Mouse (Mus musculus) embryo, embryonic 9.5 days (tissue): ENCODE measurements around the gene Dmtf1.
"Not testable (repeated sequence)": the region's sequence is repeated elsewhere in the genome, so short reads cannot be mapped to it uniquely, and the experiment has no call there.

ENCODE experiments used
- DNase-seq: peaks from one replicate; pipeline ENCODE4 v3.0.0-alpha.2; 2017; ENCODE audit errors: extremely low spot score

Gene Dmtf1

GRCm38 (mm10) chr5:9161456-9162041, at the start of gene Dmtf1:
Gene Dmtf1, minus strand, starts transcription at chr5:9161776.
- peak; percentile 93 for DNase-seq

- DNase-seq: no peak
These were observed 24.9 kb upstream of the Dmtf1 start for GRCm38 (mm10) chr5:9186467-9186866.

GRCm38 (mm10) chr5:9173295-9173694, 11.7 kb upstream of the Dmtf1 start:
- DNase-seq: no peak

- not testable (repeated sequence) for DNase-seq
These were observed 7.9 kb upstream of the Dmtf1 start for GRCm38 (mm10) chr5:9169328-9170005.

GRCm38 (mm10) chr5:9166366-9166765, 4.8 kb upstream of the Dmtf1 start:
- DNase-seq: no peak

GRCm38 (mm10) chr5:9165151-9165550, 3.6 kb upstream of the Dmtf1 start:
- not testable (repeated sequence) for DNase-seq

GRCm38 (mm10) chr5:9163411-9163810, 1.8 kb upstream of the Dmtf1 start:
- DNase-seq: no peak

GRCm38 (mm10) chr5:9162088-9162487, 512 bp upstream of the Dmtf1 start:
- peak; percentile 43 for DNase-seq

GRCm38 (mm10) chr5:9160831-9161455, 633 bp downstream of the Dmtf1 start:
- DNase-seq: peak; percentile 76

GRCm38 (mm10) chr5:9157336-9157735, 4.2 kb downstream of the Dmtf1 start:
- no peak for DNase-seq

GRCm38 (mm10) chr5:9156746-9157145, 4.8 kb downstream of the Dmtf1 start:
- DNase-seq: no peak

- DNase-seq: no peak
These were observed 12.2 kb downstream of the Dmtf1 start for GRCm38 (mm10) chr5:9149273-9149850.

GRCm38 (mm10) chr5:9142376-9142775, 19.2 kb downstream of the Dmtf1 start:
- no peak for DNase-seq

GRCm38 (mm10) chr5:9140724-9141123, 20.9 kb downstream of the Dmtf1 start:
- no peak for DNase-seq

- DNase-seq: no peak
These were observed 26.0 kb downstream of the Dmtf1 start for GRCm38 (mm10) chr5:9135588-9135987.

GRCm38 (mm10) chr5:9131786-9132185, 29.8 kb downstream of the Dmtf1 start:
- DNase-seq: no peak

GRCm38 (mm10) chr5:9128566-9128965, 33.0 kb downstream of the Dmtf1 start:
- DNase-seq: no peak

GRCm38 (mm10) chr5:9124134-9124533, 37.4 kb downstream of the Dmtf1 start:
- no peak for DNase-seq

- no peak for DNase-seq
These were observed 47.4 kb downstream of the Dmtf1 start for GRCm38 (mm10) chr5:9114162-9114561.

GRCm38 (mm10) chr5:9111759-9112158, 49.8 kb downstream of the Dmtf1 start:
- peak; percentile 46 for DNase-seq

- no peak for DNase-seq
These were observed 50.3 kb downstream of the Dmtf1 start for GRCm38 (mm10) chr5:9111285-9111684.

- no peak for DNase-seq
These were observed 52.0 kb downstream of the Dmtf1 start for GRCm38 (mm10) chr5:9109582-9109981.

- no peak for DNase-seq
These were observed 53.1 kb downstream of the Dmtf1 start for GRCm38 (mm10) chr5:9108490-9108889.
